Mouse (Mus musculus) hindbrain, embryonic 13.5 days (tissue): ENCODE measurements at regions not wholly inside any gene's neighbourhood (a gene's known extent, or its start where the extent isn't known, plus 50 kb on each side); places are given as distances from the start of the nearest gene placed in this dataset.

Experiments
- ATAC-seq: fragments of 200-750 bp; cut with Nextera tagmentation; 2 replicates; pipeline ENCODE4 v1.8.0; 2017; ENCODE audit warnings: moderate TSS enrichment; ENCODE audit not compliant: low FRiP score
- H3K27ac ChIP-seq: fragments of 300-500 bp; sonication (generic); 2 replicates; pipeline ENCODE4 v1.5.1; 2015; ENCODE audit warnings: inconsistent platforms, mild to moderate bottlenecking, moderate library complexity
- H3K27me3 ChIP-seq: fragments of 300-500 bp; sonication (generic); 2 replicates; pipeline ENCODE4 v1.6.1; 2015; ENCODE audit warnings: mild to moderate bottlenecking, inconsistent platforms
- H3K36me3 ChIP-seq: fragments of 300-500 bp; sonication (generic); 2 replicates; pipeline ENCODE4 v1.6.1; 2015; ENCODE audit warnings: mild to moderate bottlenecking, inconsistent platforms
- H3K4me1 ChIP-seq: fragments of 300-500 bp; sonication (generic); replicated peaks from 2 replicates; pipeline ENCODE4 v1.6.1; 2015; ENCODE audit warnings: inconsistent platforms
- H3K4me2 ChIP-seq: fragments of 300-500 bp; sonication (generic); 2 replicates; pipeline ENCODE4 v1.6.1; 2015; ENCODE audit warnings: inconsistent platforms, mild to moderate bottlenecking, moderate library complexity
- H3K4me3 ChIP-seq: fragments of 300-500 bp; sonication (generic); 2 replicates; pipeline ENCODE4 v1.5.1; 2015; ENCODE audit warnings: mild to moderate bottlenecking, inconsistent platforms
- H3K9ac ChIP-seq: fragments of 300-500 bp; sonication (generic); 2 replicates; pipeline ENCODE4 v1.6.1; 2015; ENCODE audit warnings: mild to moderate bottlenecking, inconsistent platforms
- H3K9me3 ChIP-seq: fragments of 300-500 bp; sonication (generic); 2 replicates; pipeline ENCODE4 v1.6.1; 2016; ENCODE audit warnings: inconsistent platforms
- WGBS: fragments of 180-500 bp; shearing (Covaris S2); methylation state at CpG from one replicate; pipeline ENCODE4 v1.1.7; 2015; 5-methylcytosine and 5-hydroxymethylcytosine counted together

- Histone ChIP-seq H3K27ac (no peak overlapping the region), H3K9me3 (no peaks in the 10 kb centered on the region), H3K4me2 (no peak overlapping the region), H3K36me3 (no peaks in the 10 kb centered on the region), H3K9ac (no peak overlapping the region), H3K4me3 (no peak overlapping the region), H3K27me3 (no peaks in the 10 kb centered on the region), H3K4me1 (no peaks in the 10 kb centered on the region)
- ATAC-seq: no peak
- 74% methylated on average over 4 of the region's 4 CpGs for WGBS
These were observed 571.7 kb upstream of the Gm9747 start for GRCm38 (mm10) chr1:81661245-81661644.

- Histone ChIP-seq H3K4me3 (no peak overlapping the region), H3K27ac (no peak overlapping the region), H3K9ac (no peak overlapping the region), H3K36me3 (no peaks in the 10 kb centered on the region), H3K4me1 (no peaks in the 10 kb centered on the region), H3K4me2 (no peak overlapping the region), H3K27me3 (no peaks in the 10 kb centered on the region), H3K9me3 (no peaks in the 10 kb centered on the region)
- ATAC-seq: no peak
- 93% methylated on average over 2 of the region's 2 CpGs for WGBS
These were observed 561.8 kb upstream of the Gm9747 start for GRCm38 (mm10) chr1:81671142-81671541.

GRCm38 (mm10) chr1:81671725-81672124 is 561.2 kb upstream of the Gm9747 start:
- no peaks in the 10 kb centered on the region for H3K9me3 ChIP-seq
- no peak overlapping the region for H3K27ac ChIP-seq
- no peak overlapping the region for H3K9ac ChIP-seq
- WGBS: 88% methylated on average over 3 of the region's 3 CpGs
- no peak overlapping the region for H3K4me3 ChIP-seq
- no peaks in the 10 kb centered on the region for H3K27me3 ChIP-seq
- no peak for ATAC-seq
- H3K36me3 ChIP-seq: no peaks in the 10 kb centered on the region
- no peak overlapping the region for H3K4me2 ChIP-seq
- no peaks in the 10 kb centered on the region for H3K4me1 ChIP-seq

- H3K27me3 ChIP-seq: no peaks in the 10 kb centered on the region
- no peak overlapping the region for H3K9ac ChIP-seq
- H3K27ac ChIP-seq: no peak overlapping the region
- H3K36me3 ChIP-seq: no peaks in the 10 kb centered on the region
- peaks cover 7% of the 10 kb centered on the region; the same call in 1 of the 2 replicates for H3K9me3 ChIP-seq
- H3K4me1 ChIP-seq: no peaks in the 10 kb centered on the region
- no peak for ATAC-seq
- no peak overlapping the region for H3K4me2 ChIP-seq
- WGBS: 86% methylated on average over 5 of the region's 5 CpGs
- H3K4me3 ChIP-seq: no peak overlapping the region
These were observed 557.2 kb upstream of the Gm9747 start for GRCm38 (mm10) chr1:81675576-81676342.

GRCm38 (mm10) chr1:81677768-81678400 is 555.0 kb upstream of the Gm9747 start:
- no peaks in the 10 kb centered on the region for H3K36me3 ChIP-seq
- 83% methylated on average over 1 of the region's 1 CpGs for WGBS

GRCm38 (mm10) chr1:81696129-81696528 is 536.8 kb upstream of the Gm9747 start:
- Histone ChIP-seq H3K9ac (no peak overlapping the region), H3K4me3 (no peak overlapping the region), H3K4me1 (no peaks in the 10 kb centered on the region), H3K9me3 (no peaks in the 10 kb centered on the region), H3K4me2 (no peak overlapping the region), H3K36me3 (no peaks in the 10 kb centered on the region), H3K27me3 (no peaks in the 10 kb centered on the region), H3K27ac (no peak overlapping the region)
- ATAC-seq: no peak

More at GRCm38 (mm10) chr1:81677768-81678400, 555.0 kb upstream of the Gm9747 start:
- H3K27ac ChIP-seq: no peak overlapping the region
- H3K9me3 ChIP-seq: peaks cover 7% of the 10 kb centered on the region; the same call in 1 of the 2 replicates
- no peak for ATAC-seq
- H3K9ac ChIP-seq: no peak overlapping the region
- H3K4me1 ChIP-seq: no peaks in the 10 kb centered on the region
- no peak overlapping the region for H3K4me2 ChIP-seq
- no peaks in the 10 kb centered on the region for H3K27me3 ChIP-seq
- no peak overlapping the region for H3K4me3 ChIP-seq

- H3K4me1 ChIP-seq: no peaks in the 10 kb centered on the region
- ATAC-seq: no peak
- 90% methylated on average over 4 of the region's 4 CpGs for WGBS
- H3K36me3 ChIP-seq: no peaks in the 10 kb centered on the region
- H3K4me3 ChIP-seq: no peak overlapping the region
- no peak overlapping the region for H3K9ac ChIP-seq
- no peak overlapping the region for H3K27ac ChIP-seq
- no peak overlapping the region for H3K4me2 ChIP-seq
- H3K27me3 ChIP-seq: no peaks in the 10 kb centered on the region
- no peaks in the 10 kb centered on the region for H3K9me3 ChIP-seq
These were observed 523.7 kb upstream of the Gm9747 start for GRCm38 (mm10) chr1:81709169-81709568.

- no peaks in the 10 kb centered on the region for H3K27me3 ChIP-seq
- H3K27ac ChIP-seq: no peak overlapping the region
- H3K4me2 ChIP-seq: no peak overlapping the region
- H3K9me3 ChIP-seq: no peaks in the 10 kb centered on the region
- ATAC-seq: no peak
- H3K36me3 ChIP-seq: no peaks in the 10 kb centered on the region
- 78% methylated on average over 6 of the region's 6 CpGs for WGBS
- no peak overlapping the region for H3K4me3 ChIP-seq
- H3K9ac ChIP-seq: no peak overlapping the region
- H3K4me1 ChIP-seq: no peaks in the 10 kb centered on the region
These were observed 515.8 kb upstream of the Gm9747 start for GRCm38 (mm10) chr1:81717091-81717490.

- no peak overlapping the region for H3K4me2 ChIP-seq
- no peaks in the 10 kb centered on the region for H3K9me3 ChIP-seq
These were observed 514.7 kb upstream of the Gm9747 start for GRCm38 (mm10) chr1:81718233-81718632.

GRCm38 (mm10) chr1:81724859-81725258 is 508.1 kb upstream of the Gm9747 start:
- no peaks in the 10 kb centered on the region for H3K36me3 ChIP-seq
- H3K4me3 ChIP-seq: no peak overlapping the region
- ATAC-seq: no peak
- no peaks in the 10 kb centered on the region for H3K9me3 ChIP-seq
- H3K27ac ChIP-seq: no peak overlapping the region
- no peak overlapping the region for H3K4me2 ChIP-seq
- no peaks in the 10 kb centered on the region for H3K4me1 ChIP-seq
- H3K27me3 ChIP-seq: no peaks in the 10 kb centered on the region
- no peak overlapping the region for H3K9ac ChIP-seq
- 91% methylated on average over 2 of the region's 2 CpGs for WGBS

More at GRCm38 (mm10) chr1:81718233-81718632, 514.7 kb upstream of the Gm9747 start:
- no peak overlapping the region for H3K4me3 ChIP-seq
- H3K4me1 ChIP-seq: no peaks in the 10 kb centered on the region
- no peak overlapping the region for H3K27ac ChIP-seq
- H3K27me3 ChIP-seq: no peaks in the 10 kb centered on the region
- H3K36me3 ChIP-seq: no peaks in the 10 kb centered on the region
- H3K9ac ChIP-seq: no peak overlapping the region
- ATAC-seq: no peak

- no peak overlapping the region for H3K27ac ChIP-seq
- no peaks in the 10 kb centered on the region for H3K9me3 ChIP-seq
- no peaks in the 10 kb centered on the region for H3K36me3 ChIP-seq
- no peaks in the 10 kb centered on the region for H3K4me1 ChIP-seq
- 84% methylated on average over 2 of the region's 2 CpGs for WGBS
- no peaks in the 10 kb centered on the region for H3K27me3 ChIP-seq
- H3K4me3 ChIP-seq: no peak overlapping the region
- no peak overlapping the region for H3K4me2 ChIP-seq
- H3K9ac ChIP-seq: no peak overlapping the region
- no peak for ATAC-seq
These were observed 506.4 kb upstream of the Gm9747 start for GRCm38 (mm10) chr1:81726268-81727132.

GRCm38 (mm10) chr1:81737111-81737833 is 495.6 kb upstream of the Gm9747 start:
- no peak overlapping the region for H3K27ac ChIP-seq
- no peak overlapping the region for H3K9ac ChIP-seq
- no peaks in the 10 kb centered on the region for H3K36me3 ChIP-seq
- H3K4me3 ChIP-seq: no peak overlapping the region
- H3K4me1 ChIP-seq: peaks cover 6% of the 10 kb centered on the region; the same call in 1 of the 2 replicates
- 44% methylated on average over 6 of the region's 6 CpGs for WGBS
- ATAC-seq: no peak
- H3K4me2 ChIP-seq: no peak overlapping the region
- no peaks in the 10 kb centered on the region for H3K9me3 ChIP-seq
- no peaks in the 10 kb centered on the region for H3K27me3 ChIP-seq
